Mouse (Mus musculus): Measurements from ENCODE around the gene Calb2.

Calb2 gene

GRCm38 (mm10) chr8:110168046-110168445, at the start of gene Calb2:
Gene Calb2, minus strand, starts transcription at chr8:110168210.
- peak; percentile 81 to 92 for DNase-seq (ENCODE audit: low spot score in 2 of 2)

GRCm38 (mm10) chr8:110217681-110218131, 49.7 kb upstream of the Calb2 start:
- DNase-seq (ENCODE audit: low spot score in 2 of 2): peak; percentile 99

GRCm38 (mm10) chr8:110217198-110217597, 49.2 kb upstream of the Calb2 start:
- DNase-seq (ENCODE audit: low spot score in 2 of 2): peak in 1 of 2 experiments; percentile 10

GRCm38 (mm10) chr8:110216253-110216652, 48.2 kb upstream of the Calb2 start:
- DNase-seq (ENCODE audit: low spot score in 2 of 2): no peak

- no peak for DNase-seq (ENCODE audit: low spot score in 2 of 2)
These were observed 47.4 kb upstream of the Calb2 start, which contains the start of gene Cmtr2 for GRCm38 (mm10) chr8:110215365-110215764. Gene Cmtr2, plus strand, starts transcription at chr8:110215665.

- peak in 1 of 2 experiments; percentile 38 for DNase-seq (ENCODE audit: low spot score in 2 of 2)
These were observed 33.8 kb upstream of the Calb2 start for GRCm38 (mm10) chr8:110201806-110202205.

- no peak for DNase-seq (ENCODE audit: low spot score in 2 of 2)
These were observed 28.7 kb upstream of the Calb2 start for GRCm38 (mm10) chr8:110196678-110197077.

GRCm38 (mm10) chr8:110188961-110189750, 21.1 kb upstream of the Calb2 start:
- no peak for DNase-seq (ENCODE audit: low spot score in 2 of 2)

- no peak for DNase-seq (ENCODE audit: low spot score in 2 of 2)
These were observed 17.5 kb upstream of the Calb2 start for GRCm38 (mm10) chr8:110185538-110185937.

- DNase-seq (ENCODE audit: low spot score in 2 of 2): no peak
These were observed 15.7 kb upstream of the Calb2 start for GRCm38 (mm10) chr8:110183748-110184147.

- no peak for DNase-seq (ENCODE audit: low spot score in 2 of 2)
These were observed 14.8 kb upstream of the Calb2 start for GRCm38 (mm10) chr8:110182735-110183367.

- DNase-seq (ENCODE audit: low spot score in 2 of 2): peak in 1 of 2 experiments; percentile 76
These were observed 9.5 kb upstream of the Calb2 start for GRCm38 (mm10) chr8:110177359-110178155.

- no peak for DNase-seq (ENCODE audit: low spot score in 2 of 2)
These were observed 6.8 kb upstream of the Calb2 start for GRCm38 (mm10) chr8:110174826-110175225.

- no peak for DNase-seq (ENCODE audit: low spot score in 2 of 2)
These were observed 4.2 kb upstream of the Calb2 start for GRCm38 (mm10) chr8:110172161-110172560.

GRCm38 (mm10) chr8:110166270-110166669, 1.7 kb downstream of the Calb2 start:
- DNase-seq (ENCODE audit: low spot score in 2 of 2): no peak

GRCm38 (mm10) chr8:110162007-110162406, 6.0 kb downstream of the Calb2 start:
- peak in 1 of 2 experiments; percentile 59 for DNase-seq (ENCODE audit: low spot score in 2 of 2)

- no peak for DNase-seq (ENCODE audit: low spot score in 2 of 2)
These were observed 15.1 kb downstream of the Calb2 start for GRCm38 (mm10) chr8:110152951-110153350.

GRCm38 (mm10) chr8:110145538-110145937, 22.5 kb downstream of the Calb2 start:
- DNase-seq (ENCODE audit: low spot score in 2 of 2): peak; percentile 42 to 68

- no peak for DNase-seq (ENCODE audit: low spot score in 2 of 2)
These were observed 27.2 kb downstream of the Calb2 start for GRCm38 (mm10) chr8:110140770-110141169.

GRCm38 (mm10) chr8:110140156-110140555, 27.9 kb downstream of the Calb2 start:
- DNase-seq (ENCODE audit: low spot score in 2 of 2): no peak

GRCm38 (mm10) chr8:110135515-110135914, 32.5 kb downstream of the Calb2 start:
- DNase-seq (ENCODE audit: low spot score in 2 of 2): no peak

GRCm38 (mm10) chr8:110134236-110134635, 33.8 kb downstream of the Calb2 start:
- DNase-seq (ENCODE audit: low spot score in 2 of 2): no peak
